Mouse (Mus musculus) cerebral cortex, adult 2 months (tissue): ENCODE results near the gene Mettl26.

Experiments
- WGBS: fragments of 180-500 bp; shearing (Covaris S2); methylation state at CpG from one replicate; pipeline ENCODE4 v1.1.7; 2018; 5-methylcytosine and 5-hydroxymethylcytosine counted together

Gene Mettl26

DNA sequence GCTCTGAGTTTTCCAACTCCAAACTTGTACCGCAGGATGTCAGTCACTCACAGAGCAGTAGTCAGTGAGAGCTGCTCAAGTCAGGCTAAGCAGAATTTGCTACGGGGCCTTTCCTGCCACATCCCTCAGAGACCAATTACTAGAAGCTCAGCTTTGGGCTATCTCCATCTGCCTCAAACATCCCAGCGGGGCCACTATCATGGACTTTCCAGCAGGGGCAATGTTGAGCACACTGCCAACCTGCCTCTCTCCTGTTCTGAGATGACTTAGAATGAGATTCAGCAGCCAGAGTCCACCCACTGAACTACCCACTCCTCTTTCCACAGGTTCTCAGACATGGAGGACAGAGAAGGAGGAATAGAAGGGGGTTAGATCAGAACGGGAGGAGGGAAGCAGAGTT lies 10.8 kb downstream of the Mettl26 start:
- WGBS: 50% methylated on average over 4 of the region's 4 CpGs

DNA sequence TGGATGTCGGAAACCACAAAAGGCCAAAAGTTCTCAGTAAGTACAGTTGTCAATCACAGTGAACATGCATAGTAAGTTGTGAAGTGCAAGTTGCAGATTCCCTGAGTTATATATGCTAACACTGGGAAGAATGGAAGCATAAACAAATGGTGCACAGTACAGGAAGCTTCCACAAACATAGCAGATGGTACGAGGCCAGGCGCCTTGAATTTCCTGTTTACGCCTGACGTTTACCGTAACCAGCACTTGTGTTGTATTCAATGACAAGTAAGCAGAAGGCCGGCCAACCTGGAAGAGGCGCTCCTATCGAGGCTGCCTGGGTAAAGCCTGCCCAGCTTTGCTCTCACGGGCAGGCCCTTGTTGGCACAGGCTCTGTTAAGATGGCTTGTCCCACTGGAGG lies 12.6 kb downstream of the Mettl26 start:
- WGBS: 66% methylated on average over 10 of the region's 10 CpGs

DNA sequence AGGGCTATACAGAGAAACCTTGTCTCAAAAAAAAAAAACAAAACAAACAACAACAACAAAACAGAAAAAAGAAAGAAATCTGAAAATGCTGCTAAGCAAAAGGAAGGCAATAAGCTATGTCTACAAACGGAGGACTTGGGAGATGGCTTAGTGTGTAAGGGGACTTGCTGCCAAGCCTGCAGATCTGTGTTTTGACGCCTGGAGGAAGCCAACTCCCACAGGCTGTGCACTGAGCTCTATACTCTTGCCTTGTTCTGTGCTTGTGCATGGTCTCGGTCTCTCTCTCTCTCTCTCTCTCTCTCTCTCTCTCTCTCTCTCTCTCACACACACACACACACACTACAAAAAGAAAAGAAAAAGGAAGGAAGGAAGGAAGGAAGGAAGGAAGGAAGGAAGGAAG lies 14.0 kb downstream of the Mettl26 start:
- 30% methylated on average over 3 of the region's 3 CpGs for WGBS

DNA sequence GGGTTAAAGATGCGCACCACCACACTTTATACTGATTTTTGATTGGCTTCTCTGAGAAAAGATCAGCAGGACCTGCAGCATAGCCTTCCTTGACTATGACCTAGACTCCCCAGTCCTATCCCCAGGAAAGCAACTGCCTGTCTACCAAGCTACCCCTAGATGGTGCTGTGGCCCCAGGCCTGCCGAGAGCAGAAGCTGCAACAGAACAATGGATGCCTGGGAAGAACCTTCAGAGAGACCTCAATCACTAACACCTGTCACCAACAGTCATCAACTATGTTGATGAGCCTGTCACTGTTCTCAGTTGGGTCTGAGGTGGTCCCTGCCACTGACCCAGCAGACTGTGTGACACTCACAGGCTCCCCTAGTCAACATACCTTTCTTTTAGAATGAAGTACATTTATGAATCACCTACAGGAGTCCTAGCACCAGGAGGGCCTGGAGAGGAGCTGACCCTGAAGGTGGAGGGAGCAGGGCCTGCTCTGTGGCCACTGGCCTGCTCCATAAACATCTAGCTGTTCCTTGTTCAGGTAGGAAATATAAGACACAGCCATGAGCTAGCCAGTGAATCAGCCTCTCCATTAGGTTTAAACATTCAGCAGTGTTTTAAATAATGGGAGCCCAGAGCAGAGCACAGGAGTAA lies 19.2 kb downstream of the Mettl26 start:
- WGBS: 40% methylated on average over 2 of the region's 2 CpGs

DNA sequence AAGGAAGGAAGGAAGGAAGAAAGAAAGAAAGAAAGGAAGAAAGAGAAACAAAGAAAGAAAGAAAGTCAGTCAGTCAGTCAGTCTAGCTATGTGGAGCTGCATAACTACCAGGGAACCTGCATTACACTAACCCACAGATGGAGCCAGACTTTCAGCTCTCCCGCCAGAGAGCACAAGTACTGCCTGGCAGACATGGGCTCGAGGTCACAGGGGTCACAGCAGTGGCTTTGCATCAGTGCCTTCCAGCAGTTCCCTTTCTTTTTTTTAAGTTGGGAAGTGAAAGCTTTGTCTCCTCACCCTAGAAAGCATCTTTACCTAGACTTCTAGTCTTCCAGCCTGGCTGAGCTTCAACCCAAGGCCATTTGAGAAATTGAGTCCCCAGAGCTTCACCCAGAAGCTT lies 20.5 kb downstream of the Mettl26 start:
- 50% methylated on average over 2 of the region's 2 CpGs for WGBS

- 71% methylated on average over 12 of the region's 12 CpGs for WGBS
These were observed 21.0 kb downstream of the Mettl26 start for GRCm38 (mm10) chr17:25895891-25896290.

DNA sequence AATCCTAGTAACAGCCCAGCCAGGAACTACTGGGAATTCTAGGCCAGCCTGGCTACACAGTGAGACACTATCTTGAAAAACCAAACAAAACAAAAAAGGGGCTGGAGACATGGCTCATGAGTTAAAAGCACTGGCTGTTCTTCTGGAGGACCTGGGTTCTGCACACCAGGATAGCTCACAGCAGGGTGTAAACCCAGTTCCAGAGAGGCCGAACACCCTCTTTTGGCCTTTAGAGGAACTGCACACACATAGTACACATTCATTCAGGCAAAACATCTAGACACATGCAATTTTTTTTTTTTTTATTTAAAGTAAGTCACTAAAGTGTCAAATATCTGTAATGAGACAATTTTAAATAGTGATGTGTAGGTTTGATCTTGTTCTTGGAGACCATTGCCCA lies 25.3 kb downstream of the Mettl26 start:
- 89% methylated on average over 1 of the region's 1 CpGs for WGBS

- WGBS: 78% methylated on average over 3 of the region's 3 CpGs
These were observed 28.2 kb downstream of the Mettl26 start for GRCm38 (mm10) chr17:25903061-25903460.

- 49% methylated on average over 2 of the region's 2 CpGs for WGBS
These were observed 32.8 kb downstream of the Mettl26 start for GRCm38 (mm10) chr17:25907640-25908039.

- 65% methylated on average over 4 of the region's 4 CpGs for WGBS
These were observed 36.9 kb downstream of the Mettl26 start for GRCm38 (mm10) chr17:25911816-25912215.

GRCm38 (mm10) chr17:25913186-25913876 lies 38.5 kb downstream of the Mettl26 start:
- 39% methylated on average over 14 of the region's 14 CpGs for WGBS

DNA sequence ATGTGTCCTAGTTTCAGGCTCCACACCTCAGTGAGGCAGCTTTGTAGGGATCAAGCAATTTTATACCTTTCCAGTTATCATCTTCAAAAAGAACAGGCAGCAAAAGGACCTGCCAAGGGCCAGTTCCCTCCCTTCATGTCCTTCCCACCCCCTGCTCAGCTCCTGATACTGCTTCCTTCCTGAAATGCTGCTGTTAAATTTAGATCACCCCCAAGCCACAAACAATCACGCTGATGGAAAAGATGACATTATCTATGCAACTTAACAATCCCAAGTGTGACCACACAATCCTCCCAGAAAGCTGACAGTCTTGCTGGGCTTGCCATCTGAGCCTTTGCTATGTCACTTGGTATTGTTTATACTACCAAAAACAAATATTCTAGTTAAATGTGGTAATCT lies 39.0 kb downstream of the Mettl26 start:
- WGBS: 24% methylated on average over 1 of the region's 1 CpGs

DNA sequence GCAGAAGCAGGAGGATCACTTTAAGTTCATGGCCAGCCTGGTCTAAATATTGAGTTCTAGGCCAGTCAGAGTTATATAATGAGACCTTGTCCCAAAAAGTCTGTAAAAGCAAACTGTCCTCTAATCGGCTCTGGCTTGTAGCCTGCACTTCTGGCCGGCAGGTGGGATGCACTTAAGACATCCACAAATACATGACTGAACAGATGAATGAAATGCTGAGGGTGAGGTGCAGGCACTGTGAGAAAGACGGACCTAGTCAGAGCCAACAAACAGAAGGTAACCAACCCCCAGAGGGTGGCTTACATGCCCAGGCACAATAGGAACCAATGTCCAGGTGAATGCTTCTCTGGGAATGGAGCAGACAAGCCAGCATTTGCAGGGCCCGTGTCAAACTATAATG lies 39.4 kb downstream of the Mettl26 start:
- 39% methylated on average over 4 of the region's 4 CpGs for WGBS

- 57% methylated on average over 8 of the region's 8 CpGs for WGBS
These were observed 42.2 kb downstream of the Mettl26 start for GRCm38 (mm10) chr17:25916931-25917647.

GRCm38 (mm10) chr17:25918037-25918750 lies 43.3 kb downstream of the Mettl26 start:
- WGBS: 46% methylated on average over 9 of the region's 9 CpGs

GRCm38 (mm10) chr17:25919144-25919785 lies 44.4 kb downstream of the Mettl26 start, which contains the start of gene Rab40c:
TSS of gene Rab40c (minus strand) at chr17:25919727.
- 1% methylated on average over 70 of the region's 78 CpGs for WGBS

- WGBS: under 1% methylated on average over 40 of the region's 40 CpGs
These were observed 45.1 kb downstream of the Mettl26 start for GRCm38 (mm10) chr17:25919786-25920642.

- 64% methylated on average over 5 of the region's 5 CpGs for WGBS
These were observed 47.2 kb downstream of the Mettl26 start for GRCm38 (mm10) chr17:25922120-25922519.

DNA sequence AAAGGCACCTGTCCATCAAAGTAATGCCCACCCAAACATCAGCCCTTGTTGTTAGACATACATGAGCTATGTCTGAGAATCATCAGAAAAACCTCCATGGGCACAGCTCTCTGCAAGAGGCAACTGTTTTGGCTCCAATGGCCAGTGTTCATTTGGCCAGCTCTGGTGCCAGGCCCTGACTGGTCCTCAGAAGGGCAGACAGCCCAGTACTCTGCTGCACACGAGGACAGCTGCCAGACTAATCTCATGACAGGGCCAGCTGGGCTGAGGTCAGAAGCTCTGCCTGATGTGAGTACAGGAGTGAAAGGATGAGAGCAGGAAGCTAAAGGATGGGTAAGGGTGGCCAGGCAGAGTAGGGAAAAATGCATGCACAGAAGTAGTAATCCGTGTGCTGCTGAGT lies 50.5 kb downstream of the Mettl26 start:
- 62% methylated on average over 2 of the region's 2 CpGs for WGBS
